Mouse (Mus musculus) kidney, adult 2 months (tissue): ENCODE data around the gene Gm17660. TPM values are rescaled to one million over a fixed set of nuclear protein-coding genes. Genes with fewer than 3 reads are reported as not detected.

ENCODE experiments used
- DNase-seq: peaks from one replicate; pipeline ENCODE4 v3.0.0; 2021
- H3K27ac ChIP-seq: fragments of 200-500 bp; 2 replicates; pipeline ENCODE4 v1.5.1; 2012; ENCODE audit warnings: low read depth, low read length, control low read depth, inconsistent platforms; ENCODE audit not compliant: insufficient read depth
- H3K27me3 ChIP-seq: fragments of 200-500 bp; replicated peaks from 2 replicates; pipeline ENCODE4 v1.6.1; 2012; ENCODE audit warnings: mild to moderate bottlenecking, moderate library complexity, low read length, inconsistent platforms; ENCODE audit not compliant: control insufficient read depth, insufficient read depth
- H3K36me3 ChIP-seq: fragments of 200-500 bp; 2 replicates; pipeline ENCODE4 v1.6.1; 2012; ENCODE audit warnings: mild to moderate bottlenecking, moderate library complexity, low read length, inconsistent platforms; ENCODE audit not compliant: control insufficient read depth, insufficient read depth
- H3K4me1 ChIP-seq: fragments of 200-500 bp; 2 replicates; pipeline ENCODE4 v1.6.1; 2011; ENCODE audit warnings: low read length; ENCODE audit not compliant: control insufficient read depth, insufficient read depth
- H3K4me3 ChIP-seq: fragments of 200-500 bp; 2 replicates; pipeline ENCODE4 v1.5.1; 2011; ENCODE audit warnings: mild to moderate bottlenecking, low read depth, low read length, control low read depth; ENCODE audit not compliant: insufficient read depth
- CTCF ChIP-seq: fragments of 200-500 bp; conservative IDR thresholded peaks from 2 replicates; pipeline ENCODE4 v1.5.1; 2011; ENCODE audit warnings: low read depth, mild to moderate bottlenecking, control low read depth, low read length, moderate library complexity, mixed read lengths; ENCODE audit not compliant: insufficient read depth, insufficient read length
- POLR2A ChIP-seq: fragments of 200-500 bp; IDR thresholded peaks from one replicate; pipeline ENCODE4 v1.6.1; 2011; ENCODE audit warnings: low read depth, low read length, control low read depth
- WGBS: fragments of 180-500 bp; shearing (Covaris S2); methylation state at CpG from one replicate; pipeline ENCODE4 v1.1.7; 2018; 5-methylcytosine and 5-hydroxymethylcytosine counted together
- polyA plus RNA-seq: library from polyadenylated mRNA; depleted of rRNA; stranded (reverse); fragments of >200 nt; gene quantifications from 2 replicates; pipeline ENCODE4 v1.2.3, GENCODE M21; 2012

Gene Gm17660
- polyA plus RNA-seq, 1 experiment: not detected

DNA sequence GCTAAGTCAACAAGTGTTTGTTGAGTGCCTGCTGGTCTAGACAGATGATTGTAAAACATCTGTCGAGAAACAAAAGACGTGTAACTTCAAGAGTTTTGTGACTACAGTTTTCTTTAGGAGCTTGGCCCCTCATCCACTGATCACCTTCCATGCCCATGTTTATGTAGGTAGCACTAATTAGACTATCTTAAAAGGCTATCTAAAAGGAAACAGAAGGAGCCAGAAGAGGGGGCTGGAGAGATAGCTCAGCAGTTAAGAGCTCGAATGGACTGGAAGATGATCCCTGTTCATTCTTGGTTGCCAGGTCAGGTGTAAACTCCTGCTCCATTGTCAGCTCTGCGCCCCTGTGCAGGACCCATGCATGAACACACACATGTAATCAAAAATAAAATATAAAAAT lies 29.3 kb downstream of the Gm17660 start:
- peak; percentile 16 for DNase-seq
- H3K27ac ChIP-seq: no peak overlapping the region
- no peaks in the 10 kb centered on the region for H3K27me3 ChIP-seq
- peaks cover 8% of the 10 kb centered on the region; the same call in 1 of the 2 replicates for H3K4me1 ChIP-seq
- 21% methylated on average over 4 of the region's 4 CpGs for WGBS
- H3K36me3 ChIP-seq: no peaks in the 10 kb centered on the region; the same call in 1 of the 2 replicates
- no peak overlapping the region; the same call in 1 of the 2 replicates for H3K4me3 ChIP-seq
- TF ChIP-seq POLR2A (no peak), CTCF (no peak)

- WGBS: under 1% methylated on average over 19 of the region's 19 CpGs
- peak; percentile 29 for DNase-seq
- H3K4me1 ChIP-seq: peaks cover 11% of the 10 kb centered on the region; the same call in 1 of the 2 replicates
- H3K36me3 ChIP-seq: no peaks in the 10 kb centered on the region; the same call in 1 of the 2 replicates
- H3K27me3 ChIP-seq: no peaks in the 10 kb centered on the region
- H3K27ac ChIP-seq: peak overlapping the region; percentile 84
- no peak for TF ChIP-seq CTCF
- TF ChIP-seq POLR2A: no peak
- H3K4me3 ChIP-seq: peak overlapping the region; percentile 91
These were observed 30.0 kb downstream of the Gm17660 start for GRCm38 (mm10) chr5:104047200-104048105.

- H3K27ac ChIP-seq: peak within 1 kb of the TSS; percentile 94
- WGBS: 4% methylated on average over 90 of the region's 90 CpGs
- peaks cover 11% of the 10 kb centered on the region; the same call in 1 of the 2 replicates for H3K4me1 ChIP-seq
- TF ChIP-seq CTCF (no peak), POLR2A (peak; percentile 51)
- peak within 1 kb of the TSS; percentile 91 for H3K4me3 ChIP-seq
- H3K27me3 ChIP-seq: no peaks in the 10 kb centered on the region
- no peaks in the 10 kb centered on the region; the same call in 1 of the 2 replicates for H3K36me3 ChIP-seq
- peak; percentile 99 for DNase-seq
These were observed 30.9 kb downstream of the Gm17660 start, which contains the start of gene Nudt9 for GRCm38 (mm10) chr5:104046256-104047199. Nudt9 (plus strand) TSS chr5:104046306.

DNA sequence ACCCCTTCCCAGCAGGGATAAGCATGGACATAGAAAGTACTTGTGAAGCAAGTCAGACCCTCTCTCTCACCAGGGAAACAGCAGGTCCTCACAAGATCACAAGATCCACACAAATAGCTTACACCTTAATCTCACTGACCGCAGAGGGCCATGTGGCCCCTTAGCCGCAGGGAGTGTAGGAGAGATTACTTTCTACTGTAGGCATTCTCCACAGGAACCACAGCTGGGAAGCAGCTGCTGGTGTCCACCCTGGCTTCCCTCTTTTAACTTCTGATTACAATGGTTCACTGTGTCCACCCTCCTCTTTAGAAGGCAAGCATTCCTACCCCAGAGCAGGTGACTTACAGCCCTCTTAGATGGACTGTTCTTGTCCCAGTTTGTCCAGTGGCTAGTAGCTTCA lies 33.7 kb downstream of the Gm17660 start:
- Histone ChIP-seq H3K27ac (no peak overlapping the region), H3K4me1 (peaks cover 11% of the 10 kb centered on the region; the same call in 1 of the 2 replicates), H3K27me3 (no peaks in the 10 kb centered on the region), H3K4me3 (no peak overlapping the region), H3K36me3 (no peaks in the 10 kb centered on the region)
- no peak for TF ChIP-seq POLR2A
- 65% methylated on average over 2 of the region's 2 CpGs for WGBS
- DNase-seq: no peak

GRCm38 (mm10) chr5:104042906-104043305 lies 34.5 kb downstream of the Gm17660 start:
- peaks cover 6% of the 10 kb centered on the region; the same call in 1 of the 2 replicates for H3K4me1 ChIP-seq
- H3K27me3 ChIP-seq: no peaks in the 10 kb centered on the region
- no peak overlapping the region for H3K4me3 ChIP-seq
- H3K36me3 ChIP-seq: no peaks in the 10 kb centered on the region
- 61% methylated on average over 2 of the region's 2 CpGs for WGBS
- TF ChIP-seq CTCF (no peak), POLR2A (no peak)
- no peak overlapping the region for H3K27ac ChIP-seq
- no peak for DNase-seq

DNA sequence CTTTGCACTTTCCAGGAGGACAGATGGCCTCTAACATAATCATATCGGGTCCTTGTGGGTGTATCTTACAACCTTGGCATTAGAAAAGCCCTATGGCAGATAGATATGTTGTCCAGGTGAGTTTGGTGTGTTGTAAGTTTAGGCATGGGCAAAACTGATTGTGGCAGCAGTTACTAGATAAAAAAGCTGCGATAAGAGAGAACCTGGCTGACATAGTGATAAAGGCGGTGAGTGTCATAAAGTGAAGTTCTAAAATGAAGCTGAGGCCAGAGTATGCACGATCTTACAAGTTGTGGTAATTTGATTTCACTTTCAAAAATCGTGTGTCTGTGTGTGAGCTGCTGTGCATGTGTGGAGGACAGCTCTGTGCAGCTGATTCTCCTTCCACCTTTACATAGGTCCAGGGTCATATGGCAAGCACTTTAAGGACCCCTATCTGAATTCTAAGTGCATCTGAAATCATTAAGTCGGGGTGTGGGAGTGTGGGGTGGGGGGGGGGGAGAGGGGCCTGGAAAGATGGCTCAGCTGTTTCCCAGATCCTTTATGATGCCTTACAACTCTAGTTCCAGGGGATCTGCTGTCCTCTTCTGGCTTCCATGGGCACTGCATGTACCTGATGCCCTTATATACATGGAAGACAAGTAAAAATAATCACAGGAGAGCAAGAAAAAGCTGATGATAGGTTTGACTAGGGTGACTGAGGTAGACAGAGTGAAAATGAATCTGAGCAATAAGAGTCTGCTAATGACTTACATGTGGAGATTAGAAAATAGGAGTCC lies 38.1 kb downstream of the Gm17660 start:
- Histone ChIP-seq H3K4me1 (peaks cover 24% of the 10 kb centered on the region), H3K27ac (no peak overlapping the region), H3K36me3 (no peaks in the 10 kb centered on the region), H3K4me3 (no peak overlapping the region), H3K27me3 (no peaks in the 10 kb centered on the region)
- 61% methylated on average over 6 of the region's 6 CpGs for WGBS
- peak; percentile 80 for TF ChIP-seq CTCF
- TF ChIP-seq POLR2A: no peak
- peak; percentile 67 for DNase-seq
